Mouse (Mus musculus) limb, embryonic 10.5 days (tissue): ENCODE results near the gene Tmem267. TPM values are rescaled to one million over a fixed set of nuclear protein-coding genes. Genes with fewer than 3 reads are reported as not detected.

ENCODE experiments used
- DNase-seq: peaks from one replicate; pipeline ENCODE4 v3.0.0-alpha.2; 2017; ENCODE audit warnings: low spot score
- H3K27ac ChIP-seq: fragments of 300-500 bp; sonication (generic); 2 replicates; pipeline ENCODE4 v1.5.1; 2016; ENCODE audit warnings: mild to moderate bottlenecking
- H3K27me3 ChIP-seq: fragments of 300-500 bp; sonication (generic); 2 replicates; pipeline ENCODE4 v1.6.1; 2016; ENCODE audit warnings: low read depth, mild to moderate bottlenecking; ENCODE audit not compliant: poor library complexity, severe bottlenecking
- H3K36me3 ChIP-seq: fragments of 300-500 bp; sonication (generic); 2 replicates; pipeline ENCODE4 v1.6.1; 2016; ENCODE audit warnings: mild to moderate bottlenecking, moderate library complexity
- H3K4me1 ChIP-seq: fragments of 300-500 bp; sonication (generic); 2 replicates; pipeline ENCODE4 v1.6.1; 2016
- H3K4me3 ChIP-seq: fragments of 300-500 bp; sonication (generic); 2 replicates; pipeline ENCODE4 v1.5.1; 2016; ENCODE audit warnings: mild to moderate bottlenecking, moderate library complexity
- H3K9me3 ChIP-seq: fragments of 300-500 bp; sonication (generic); replicated peaks from 2 replicates; pipeline ENCODE4 v1.6.1; 2016; ENCODE audit warnings: mild to moderate bottlenecking
- WGBS: fragments of 180-500 bp; shearing (Covaris S2); methylation state at CpG from one replicate; pipeline ENCODE4 v1.1.7; 2016; 5-methylcytosine and 5-hydroxymethylcytosine counted together
- polyA plus RNA-seq: library from polyadenylated mRNA; unstranded; fragments of >200 nt; fragmentation: Nextera tagmentation; extraction: Ambion mirVana; gene quantifications from 2 replicates; pipeline ENCODE4 v1.2.1, GENCODE M21; 2016

The Tmem267 gene
- polyA plus RNA-seq, 1 experiment from 2014 or later = 0.93 TPM

DNA sequence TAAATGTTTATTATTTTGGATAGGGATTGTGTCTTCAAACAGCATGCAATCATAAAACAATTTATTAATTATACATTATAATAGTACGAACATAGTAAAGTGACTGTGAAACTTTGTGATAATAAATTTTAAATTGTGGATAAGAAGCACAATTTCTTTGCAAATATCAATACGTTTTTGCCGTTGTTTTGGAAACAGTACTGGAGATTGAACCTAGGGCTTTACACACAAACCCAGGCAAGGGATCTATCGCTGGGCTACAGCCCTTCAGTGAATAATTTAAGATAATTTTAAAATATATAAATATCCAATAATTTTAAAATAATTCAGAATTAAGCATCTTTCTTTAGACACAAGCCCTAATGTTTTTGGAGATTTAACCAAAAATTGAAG lies 144.3 kb downstream of the Tmem267 start:
- Histone ChIP-seq H3K4me3 (peak overlapping the region; percentile 67), H3K27ac (peak overlapping the region; percentile 85), H3K4me1 (no peaks in the 10 kb centered on the region), H3K9me3 (no peaks in the 10 kb centered on the region), H3K36me3 (no peaks in the 10 kb centered on the region), H3K27me3 (no peaks in the 10 kb centered on the region)
- no peak for DNase-seq
- WGBS = 92% methylated on average over 4 of the region's 4 CpGs

DNA sequence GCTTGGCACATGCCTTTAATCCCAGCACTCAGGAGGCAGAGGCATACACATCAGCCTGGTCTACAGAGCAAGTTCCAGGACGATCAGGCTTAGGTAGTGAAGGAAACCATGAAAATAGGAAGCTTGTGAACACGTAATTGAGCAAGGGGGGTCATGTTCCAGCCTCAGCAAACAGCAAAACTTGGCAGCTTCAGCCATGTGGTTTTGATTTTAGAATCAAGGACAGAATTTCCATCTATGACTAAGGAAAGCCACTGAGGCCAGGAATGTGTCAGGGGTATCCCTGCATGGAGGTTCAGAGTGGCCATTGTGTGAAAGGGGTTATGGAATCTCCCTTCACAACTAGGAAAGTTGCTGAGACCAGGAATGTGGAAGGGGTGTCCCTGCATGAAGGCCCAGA lies 147.7 kb downstream of the Tmem267 start:
- H3K4me3 ChIP-seq = no peak overlapping the region
- WGBS = 55% methylated on average over 2 of the region's 2 CpGs
- H3K27me3 ChIP-seq = no peaks in the 10 kb centered on the region
- H3K9me3 ChIP-seq = no peaks in the 10 kb centered on the region
- H3K27ac ChIP-seq = no peak overlapping the region
- no peaks in the 10 kb centered on the region for H3K36me3 ChIP-seq
- DNase-seq = no peak
- H3K4me1 ChIP-seq = no peaks in the 10 kb centered on the region

DNA sequence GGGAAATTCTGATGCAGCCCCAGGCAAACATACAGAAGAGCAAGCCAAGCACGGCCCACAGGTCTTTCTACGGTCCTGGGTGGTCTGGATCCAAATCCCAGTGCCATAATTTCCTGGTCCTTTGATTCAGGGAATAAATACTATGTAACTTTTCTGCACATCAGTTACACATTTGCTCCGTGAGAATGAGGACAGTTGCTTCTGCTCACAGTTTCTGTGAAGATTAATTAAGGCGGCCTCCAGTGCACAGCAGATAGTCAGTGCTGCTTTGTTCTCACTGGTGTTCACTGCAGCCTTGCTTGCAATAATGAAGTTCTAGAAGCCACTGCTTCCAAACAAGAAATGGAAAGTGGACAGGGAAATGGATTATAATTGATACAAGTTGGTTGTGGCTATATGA lies 150.0 kb downstream of the Tmem267 start:
- H3K4me1 ChIP-seq = no peaks in the 10 kb centered on the region
- 88% methylated on average over 4 of the region's 4 CpGs for WGBS
- H3K36me3 ChIP-seq = no peaks in the 10 kb centered on the region
- no peak overlapping the region for H3K4me3 ChIP-seq
- H3K9me3 ChIP-seq = no peaks in the 10 kb centered on the region
- H3K27ac ChIP-seq = no peak overlapping the region
- DNase-seq = no peak
- H3K27me3 ChIP-seq = no peaks in the 10 kb centered on the region

DNA sequence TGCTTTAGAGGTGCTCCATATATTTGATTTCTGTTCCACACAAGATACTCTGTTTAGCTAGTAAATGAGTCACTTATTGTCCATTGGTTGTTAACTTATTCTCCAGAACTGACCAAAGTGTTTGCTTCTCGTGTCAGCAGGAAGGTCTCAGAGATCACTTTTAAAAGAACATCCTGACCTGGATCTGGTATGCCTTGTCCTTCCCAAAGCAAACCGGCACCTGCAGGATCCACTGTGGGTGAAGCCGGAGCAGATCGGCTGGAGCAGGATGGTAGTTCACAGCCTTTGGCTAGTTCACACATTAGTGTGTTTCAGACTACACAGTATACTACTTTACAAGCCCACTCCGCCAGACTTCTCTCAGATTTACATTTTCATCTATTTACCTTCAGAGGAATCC lies 150.6 kb downstream of the Tmem267 start:
- no peaks in the 10 kb centered on the region for H3K4me1 ChIP-seq
- H3K27me3 ChIP-seq = no peaks in the 10 kb centered on the region
- no peak overlapping the region for H3K4me3 ChIP-seq
- H3K27ac ChIP-seq = no peak overlapping the region
- 85% methylated on average over 5 of the region's 5 CpGs for WGBS
- no peaks in the 10 kb centered on the region for H3K36me3 ChIP-seq
- no peaks in the 10 kb centered on the region for H3K9me3 ChIP-seq
- DNase-seq = no peak

DNA sequence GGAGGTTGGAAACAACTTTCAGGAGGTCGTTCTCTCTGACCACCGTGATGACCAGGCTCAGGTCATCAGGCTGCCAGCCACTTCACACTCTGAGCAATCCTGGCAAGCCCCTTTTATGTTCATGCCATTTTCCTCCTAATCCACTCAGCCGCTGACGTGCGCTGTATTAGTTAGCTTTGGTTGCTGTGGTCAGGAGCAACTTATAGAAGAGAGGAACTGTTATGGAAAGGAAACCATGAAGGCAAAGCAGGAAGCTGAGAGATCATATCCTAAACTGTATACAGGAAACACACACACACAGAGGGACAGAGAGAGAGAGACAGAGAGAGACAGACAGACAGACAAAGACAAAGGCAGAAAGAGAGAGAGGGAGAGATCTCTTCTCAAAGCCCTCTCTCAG lies 151.5 kb downstream of the Tmem267 start:
- H3K4me1 ChIP-seq = no peaks in the 10 kb centered on the region

DNA sequence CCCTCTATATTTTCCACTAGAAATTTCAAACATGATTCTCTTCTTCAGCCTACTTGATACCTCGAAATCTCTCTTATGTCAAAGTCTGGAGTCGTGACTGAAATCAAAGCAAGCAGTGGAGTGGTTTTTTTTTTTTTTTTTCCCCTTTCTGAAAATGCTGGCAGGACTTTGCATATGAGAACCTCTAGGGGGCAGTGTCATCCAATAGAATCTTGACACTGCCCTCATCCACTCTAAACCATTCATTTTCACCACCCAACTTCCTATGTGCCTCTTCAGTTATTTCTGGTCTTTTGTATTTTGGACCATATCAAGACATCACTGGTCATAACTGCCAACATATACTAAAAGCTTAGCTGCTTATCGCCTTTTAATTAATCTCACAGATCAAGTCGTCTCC lies 152.7 kb downstream of the Tmem267 start:
- Histone ChIP-seq H3K27ac (no peak overlapping the region), H3K27me3 (no peaks in the 10 kb centered on the region), H3K9me3 (no peaks in the 10 kb centered on the region), H3K4me1 (no peaks in the 10 kb centered on the region), H3K4me3 (no peak overlapping the region), H3K36me3 (no peaks in the 10 kb centered on the region)
- DNase-seq = no peak
- 46% methylated on average over 4 of the region's 4 CpGs for WGBS

More for the DNA sequence above, 151.5 kb downstream of the Tmem267 start:
- DNase-seq = no peak
- Histone ChIP-seq H3K27ac (no peak overlapping the region), H3K4me3 (no peak overlapping the region), H3K36me3 (no peaks in the 10 kb centered on the region), H3K9me3 (no peaks in the 10 kb centered on the region), H3K27me3 (no peaks in the 10 kb centered on the region)
- WGBS = 87% methylated on average over 5 of the region's 5 CpGs

DNA sequence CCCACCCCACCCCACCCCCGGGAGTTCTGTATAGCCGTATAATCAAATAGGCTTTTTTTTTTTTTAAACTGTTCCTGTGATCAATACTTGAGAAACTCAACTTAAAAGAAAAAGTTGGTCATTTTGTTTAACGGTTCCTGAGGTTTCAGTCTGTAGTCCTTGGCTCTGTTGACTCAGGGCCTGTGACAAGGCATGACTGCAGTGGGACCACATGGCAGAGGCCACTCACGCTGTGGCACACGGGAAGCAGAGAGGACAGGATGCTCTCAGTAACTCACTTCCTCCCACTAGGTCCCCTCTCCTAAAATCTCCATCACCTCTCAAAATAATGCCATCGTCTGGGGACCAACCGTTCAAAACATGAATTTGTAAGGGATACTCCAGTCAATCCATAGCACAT lies 153.3 kb downstream of the Tmem267 start:
- H3K4me3 ChIP-seq = no peak overlapping the region
- no peak overlapping the region for H3K27ac ChIP-seq
- no peak for DNase-seq
- 86% methylated on average over 7 of the region's 7 CpGs for WGBS
- no peaks in the 10 kb centered on the region for H3K36me3 ChIP-seq
- no peaks in the 10 kb centered on the region for H3K4me1 ChIP-seq
- no peaks in the 10 kb centered on the region for H3K9me3 ChIP-seq
- H3K27me3 ChIP-seq = no peaks in the 10 kb centered on the region

DNA sequence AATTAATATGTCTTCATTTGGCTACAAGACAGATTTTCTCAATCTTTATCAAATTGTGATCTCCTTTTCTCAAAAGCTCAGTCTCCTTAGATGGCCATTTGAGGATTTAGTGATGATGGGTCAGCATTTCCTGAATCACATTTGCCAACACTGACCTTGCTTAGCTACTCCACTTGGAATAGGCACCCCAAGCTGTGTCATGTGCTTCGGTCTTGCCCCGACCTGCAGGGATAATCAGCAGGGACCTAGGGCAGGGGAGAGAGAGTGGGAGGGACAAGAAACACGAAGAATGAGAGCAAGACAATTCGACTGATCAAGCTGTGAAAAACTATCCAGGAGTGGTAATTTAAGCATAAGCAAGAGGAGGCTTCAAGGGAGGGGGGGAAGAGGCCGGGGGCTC lies 156.9 kb downstream of the Tmem267 start:
- Histone ChIP-seq H3K4me3 (no peak overlapping the region), H3K4me1 (no peaks in the 10 kb centered on the region), H3K9me3 (no peaks in the 10 kb centered on the region), H3K36me3 (no peaks in the 10 kb centered on the region), H3K27ac (no peak overlapping the region), H3K27me3 (no peaks in the 10 kb centered on the region)
- no peak for DNase-seq
- 68% methylated on average over 5 of the region's 5 CpGs for WGBS

DNA sequence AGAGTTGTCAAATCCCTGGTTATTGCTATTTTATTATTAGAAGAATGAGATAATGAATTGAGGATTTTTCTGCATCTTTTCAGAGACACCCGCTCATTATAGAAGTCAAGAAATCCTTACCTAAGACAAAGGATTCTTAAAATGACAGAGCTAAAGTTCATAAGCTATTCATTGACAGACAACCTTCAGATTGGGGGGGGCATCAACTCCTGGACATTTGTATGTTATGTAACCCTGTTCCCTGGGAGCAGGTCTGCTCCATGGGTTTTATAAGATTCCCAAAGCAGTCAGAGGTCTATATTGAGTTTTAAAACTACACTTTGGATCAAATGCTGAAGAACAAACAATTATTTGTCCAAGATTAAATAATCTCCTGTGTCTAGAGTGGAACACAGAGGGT lies 158.7 kb downstream of the Tmem267 start:
- Histone ChIP-seq H3K4me3 (no peak overlapping the region), H3K4me1 (no peaks in the 10 kb centered on the region), H3K27ac (no peak overlapping the region), H3K27me3 (no peaks in the 10 kb centered on the region), H3K9me3 (no peaks in the 10 kb centered on the region), H3K36me3 (no peaks in the 10 kb centered on the region)
- 91% methylated on average over 1 of the region's 1 CpGs for WGBS
- no peak for DNase-seq

DNA sequence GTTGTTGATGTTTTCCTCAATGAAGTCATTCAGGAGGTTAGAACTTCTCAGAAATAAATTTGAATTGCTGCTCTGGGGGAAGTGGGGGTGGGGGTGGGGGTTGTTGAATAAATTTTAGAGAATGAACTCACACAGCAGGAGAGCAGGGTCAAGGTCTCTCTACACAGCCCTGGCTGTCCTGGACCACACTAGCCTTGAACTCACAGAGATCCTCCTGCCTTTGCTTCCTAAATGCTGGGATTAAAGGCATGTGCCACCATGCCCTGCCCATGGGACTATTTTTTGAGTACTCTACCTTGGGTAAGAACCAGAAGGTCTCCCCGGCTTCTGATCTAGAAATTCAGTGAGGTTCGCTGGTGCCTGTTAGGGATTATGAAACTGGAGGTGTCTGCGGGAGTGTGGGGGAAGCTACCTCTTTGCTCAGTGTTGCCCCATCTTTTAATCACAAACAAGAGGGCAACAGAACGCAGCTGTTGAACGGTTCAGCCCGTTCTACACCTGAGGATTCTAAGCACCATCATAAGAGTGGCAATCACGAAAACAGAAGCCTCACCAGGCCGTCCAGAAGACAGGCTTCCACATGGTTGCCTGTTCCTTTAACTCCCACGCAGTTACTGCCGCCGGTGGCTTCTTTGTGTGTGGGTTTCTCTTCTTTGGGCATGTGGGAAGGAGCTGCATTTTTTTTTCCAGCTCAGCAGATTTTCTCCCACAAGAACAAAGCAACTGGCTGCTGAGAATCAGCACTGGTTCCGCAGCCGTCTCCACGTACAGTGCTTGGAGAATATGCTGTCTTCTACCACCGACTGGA lies 161.3 kb downstream of the Tmem267 start:
- DNase-seq = no peak
- no peaks in the 10 kb centered on the region for H3K4me1 ChIP-seq
- no peak overlapping the region for H3K4me3 ChIP-seq
- no peaks in the 10 kb centered on the region for H3K27me3 ChIP-seq
- no peaks in the 10 kb centered on the region for H3K9me3 ChIP-seq
- 77% methylated on average over 15 of the region's 15 CpGs for WGBS
- no peak overlapping the region for H3K27ac ChIP-seq
- no peaks in the 10 kb centered on the region for H3K36me3 ChIP-seq

DNA sequence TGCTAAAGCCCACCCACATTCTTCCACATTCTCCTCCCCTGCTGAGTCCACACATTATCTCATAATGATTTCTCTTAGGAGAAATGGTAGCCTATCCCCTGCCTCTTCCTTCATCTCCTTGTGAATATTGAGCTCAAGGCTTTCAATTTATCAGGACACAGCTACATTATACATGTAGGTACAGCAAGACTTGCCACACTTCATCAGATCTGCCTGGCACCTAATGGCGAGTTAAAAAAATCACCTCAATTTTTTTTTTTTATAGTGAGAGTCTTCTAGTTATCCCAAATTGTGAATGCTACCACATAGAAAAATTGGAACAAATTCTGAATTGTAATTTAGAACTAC lies 161.8 kb downstream of the Tmem267 start:
- no peak for DNase-seq
- Histone ChIP-seq H3K9me3 (no peaks in the 10 kb centered on the region), H3K27me3 (no peaks in the 10 kb centered on the region), H3K36me3 (no peaks in the 10 kb centered on the region), H3K4me1 (no peaks in the 10 kb centered on the region), H3K4me3 (no peak overlapping the region), H3K27ac (no peak overlapping the region)
- WGBS = 90% methylated on average over 1 of the region's 1 CpGs

DNA sequence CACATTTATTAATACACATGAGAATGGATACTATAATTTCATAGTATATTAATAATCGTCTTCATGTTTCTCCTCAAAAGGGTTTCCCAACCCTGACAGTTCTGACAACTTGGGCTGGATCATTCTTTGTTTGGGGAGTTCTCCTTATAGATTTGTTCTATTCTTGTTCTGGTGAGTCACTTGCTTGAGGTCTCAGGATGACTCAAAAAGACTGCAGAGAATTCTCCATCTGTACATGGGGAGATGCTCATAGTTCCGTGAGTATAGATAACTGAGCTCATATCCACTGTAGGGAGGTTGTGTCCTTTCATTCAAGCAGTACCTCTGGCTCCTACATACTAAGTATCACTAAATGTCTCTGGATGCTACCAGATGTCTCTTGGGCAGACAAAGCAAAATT lies 166.9 kb downstream of the Tmem267 start:
- H3K27ac ChIP-seq = no peak overlapping the region
- 98% methylated on average over 2 of the region's 2 CpGs for WGBS
- no peak for DNase-seq
- no peaks in the 10 kb centered on the region for H3K9me3 ChIP-seq
- no peaks in the 10 kb centered on the region for H3K4me1 ChIP-seq
- H3K27me3 ChIP-seq = no peaks in the 10 kb centered on the region
- H3K4me3 ChIP-seq = no peak overlapping the region
- no peaks in the 10 kb centered on the region for H3K36me3 ChIP-seq

DNA sequence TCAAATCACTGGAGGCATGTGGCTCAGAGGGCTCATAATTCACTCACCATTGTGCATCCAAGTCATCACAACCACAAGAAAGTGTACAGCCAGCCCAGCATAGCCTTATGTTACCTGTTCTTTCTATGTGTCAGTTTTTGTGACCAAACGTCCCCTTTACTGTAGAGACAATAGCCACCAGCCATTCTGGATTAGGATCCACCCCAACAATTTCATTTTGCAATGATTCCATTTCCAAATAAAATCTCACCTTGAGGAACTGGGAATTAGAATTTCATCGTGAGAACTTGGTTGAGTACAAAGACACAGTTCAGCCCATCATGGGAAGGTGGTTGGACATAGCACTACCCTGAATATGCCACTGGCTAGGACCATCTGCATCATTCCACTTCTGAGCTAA lies 168.4 kb downstream of the Tmem267 start:
- Histone ChIP-seq H3K36me3 (no peaks in the 10 kb centered on the region), H3K4me3 (no peak overlapping the region), H3K27me3 (no peaks in the 10 kb centered on the region), H3K9me3 (no peaks in the 10 kb centered on the region), H3K4me1 (no peaks in the 10 kb centered on the region), H3K27ac (no peak overlapping the region)
- no peak for DNase-seq
- 76% methylated on average over 2 of the region's 2 CpGs for WGBS

DNA sequence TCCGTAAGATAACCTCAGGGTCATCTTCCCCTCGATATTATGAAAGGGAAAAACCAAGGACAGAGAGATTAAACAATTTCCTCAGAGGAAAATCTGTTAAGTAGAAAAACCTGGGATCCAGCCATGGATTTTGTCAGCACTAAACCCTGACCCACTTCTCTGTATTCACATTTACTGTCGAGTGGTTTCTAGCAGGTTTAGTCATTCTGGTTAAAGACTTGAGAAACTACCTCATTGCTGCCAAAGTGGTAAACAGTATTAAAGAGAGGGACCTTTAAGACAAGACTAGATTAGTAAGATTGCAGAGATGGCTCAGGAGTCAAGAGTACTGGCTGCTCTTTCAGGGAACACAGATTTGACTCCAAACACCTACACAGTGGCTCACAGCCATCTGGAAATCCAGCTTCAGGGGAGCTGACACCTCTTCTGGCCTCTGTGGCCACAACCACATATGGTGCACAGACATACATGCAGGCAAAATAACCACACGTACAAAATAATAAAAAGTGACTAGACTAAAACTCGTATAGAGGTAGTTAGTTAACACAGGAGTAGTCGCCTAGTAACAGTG lies 169.1 kb downstream of the Tmem267 start:
- H3K4me3 ChIP-seq = no peak overlapping the region
- WGBS = 81% methylated on average over 6 of the region's 6 CpGs
- DNase-seq = no peak
- H3K27me3 ChIP-seq = no peaks in the 10 kb centered on the region
- no peaks in the 10 kb centered on the region for H3K36me3 ChIP-seq
- H3K4me1 ChIP-seq = no peaks in the 10 kb centered on the region
- no peaks in the 10 kb centered on the region for H3K9me3 ChIP-seq
- H3K27ac ChIP-seq = no peak overlapping the region
